Mouse (Mus musculus): Measurements from ENCODE around the gene Cacna1d. TPM values are rescaled to one million over a fixed set of nuclear protein-coding genes. Genes with fewer than 3 reads are reported as not detected.

The Cacna1d gene
- total and polyA plus RNA-seq, 2 experiments from 2014 or later, result 8.9 to 44.3 TPM

DNA sequence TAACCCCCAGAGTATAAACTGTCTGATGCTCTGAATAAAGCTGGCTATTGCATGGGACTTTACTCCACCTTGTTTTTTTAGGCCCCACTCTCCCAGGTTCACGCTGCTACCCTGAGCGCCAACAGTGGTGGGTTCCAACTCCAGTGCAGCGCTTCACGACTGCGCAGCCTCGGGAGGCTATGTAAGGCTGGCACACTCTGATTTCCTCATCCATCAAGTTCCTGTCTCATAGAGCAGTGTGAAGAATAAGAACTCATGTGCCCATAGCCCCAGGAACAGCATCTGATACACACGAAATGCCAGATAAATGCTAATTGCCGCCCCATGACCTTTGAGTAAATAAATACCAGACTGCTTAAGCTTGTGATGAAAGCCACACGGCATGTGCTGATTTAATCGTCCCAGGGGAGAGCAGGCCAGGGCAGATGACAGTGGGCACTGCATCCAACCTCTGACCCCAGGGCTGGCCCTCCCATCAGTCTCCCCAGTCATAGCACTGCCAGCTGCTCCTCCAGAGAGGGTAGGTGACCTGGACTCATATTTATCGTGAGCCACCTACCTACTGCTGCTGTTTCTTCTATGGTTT is 352.8 kb downstream of the Cacna1d start:
- DNase-seq (ENCODE audit: low spot score) (no peak), ATAC-seq (ENCODE audit: low FRiP score) (no peak)
- H3K9ac ChIP-seq (replicated peaks; ENCODE audit: low read length, poor library complexity, severe bottlenecking), result no peak overlapping the region
- H3K4me1 ChIP-seq (ENCODE audit: insufficient read depth, low read length), result no peaks in the 10 kb centered on the region
- H3K4me2 ChIP-seq (ENCODE audit: low read depth, low read length, poor library complexity, severe bottlenecking), result no peak overlapping the region
- no peaks in the 10 kb centered on the region for H3K27me3 ChIP-seq (ENCODE audit: insufficient read depth, low read length)
- H3K27ac ChIP-seq (ENCODE audit: low read depth, low read length), result no peak overlapping the region
- WGBS, result 66% methylated on average over 11 of the region's 11 CpGs
- no peak overlapping the region for H3K4me3 ChIP-seq (ENCODE audit: low read depth, low read length)
- no peaks in the 10 kb centered on the region for H3K9me3 ChIP-seq (ENCODE audit: low read length)
- TF ChIP-seq CTCF (IDR thresholded peaks at IDR 0.05), result no peak
- H3K36me3 ChIP-seq (ENCODE audit: insufficient read depth, low read length), result peaks cover 9% of the 10 kb centered on the region

DNA sequence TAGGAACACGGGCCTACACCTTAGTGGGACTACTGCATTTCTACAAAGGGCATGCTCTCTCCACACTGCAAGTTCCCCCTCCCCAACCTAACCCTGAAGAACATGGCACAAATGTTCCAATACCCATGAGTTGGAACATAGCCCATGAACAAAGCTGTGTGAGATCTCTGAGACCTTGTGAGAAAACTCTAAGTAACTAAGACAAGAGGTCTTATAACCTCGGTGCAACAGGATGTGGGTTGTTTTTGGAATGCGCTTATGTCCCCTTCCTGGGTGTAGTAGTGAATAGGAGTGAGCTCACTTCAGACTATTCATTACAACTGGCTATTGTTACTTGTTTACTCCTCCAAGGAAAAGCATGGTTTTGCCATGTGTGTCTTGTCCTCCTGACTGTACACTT is 353.3 kb downstream of the Cacna1d start:
- Histone ChIP-seq H3K4me3 (ENCODE audit: low read depth, low read length) (no peak overlapping the region), H3K9me3 (ENCODE audit: low read length) (no peaks in the 10 kb centered on the region), H3K4me2 (ENCODE audit: low read depth, low read length, poor library complexity, severe bottlenecking) (no peak overlapping the region), H3K27me3 (ENCODE audit: insufficient read depth, low read length) (no peaks in the 10 kb centered on the region), H3K9ac (replicated peaks; ENCODE audit: low read length, poor library complexity, severe bottlenecking) (no peak overlapping the region), H3K36me3 (ENCODE audit: insufficient read depth, low read length) (peaks cover 9% of the 10 kb centered on the region), H3K4me1 (ENCODE audit: insufficient read depth, low read length) (no peaks in the 10 kb centered on the region), H3K27ac (ENCODE audit: low read depth, low read length) (no peak overlapping the region)
- ATAC-seq (ENCODE audit: low FRiP score) (no peak), DNase-seq (ENCODE audit: low spot score) (no peak)
- no peak for TF ChIP-seq CTCF (IDR thresholded peaks at IDR 0.05)
- 90% methylated on average over 3 of the region's 3 CpGs for WGBS

DNA sequence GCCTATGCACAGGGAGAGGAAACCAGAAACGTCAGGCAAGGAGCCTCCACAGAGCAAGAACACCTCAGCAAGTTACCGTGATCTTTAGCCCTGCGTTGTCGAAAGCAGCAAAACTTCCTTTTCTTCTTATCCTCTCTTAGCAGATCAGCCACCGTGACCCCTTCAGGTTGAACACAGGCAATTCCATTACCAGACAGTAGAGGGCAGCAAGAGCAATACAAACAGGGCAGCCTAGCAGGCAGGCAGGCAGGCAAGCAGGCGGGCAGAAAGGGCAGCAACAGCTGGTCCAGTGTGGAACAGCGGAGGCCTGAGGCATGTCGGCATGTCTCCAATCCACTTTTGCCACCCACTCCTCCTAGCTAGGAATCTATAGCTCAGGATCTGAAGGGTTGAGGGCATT is 354.3 kb downstream of the Cacna1d start:
- H3K36me3 ChIP-seq (ENCODE audit: insufficient read depth, low read length), result peaks cover 9% of the 10 kb centered on the region
- ATAC-seq (ENCODE audit: low FRiP score) (peak; percentile 84; the same call in 1 of the 2 replicates), DNase-seq (ENCODE audit: low spot score) (peak; percentile 88)
- H3K4me1 ChIP-seq (ENCODE audit: insufficient read depth, low read length), result no peaks in the 10 kb centered on the region
- no peak overlapping the region for H3K9ac ChIP-seq (replicated peaks; ENCODE audit: low read length, poor library complexity, severe bottlenecking)
- H3K4me3 ChIP-seq (ENCODE audit: low read depth, low read length), result no peak overlapping the region
- H3K9me3 ChIP-seq (ENCODE audit: low read length), result no peaks in the 10 kb centered on the region
- no peak overlapping the region for H3K4me2 ChIP-seq (ENCODE audit: low read depth, low read length, poor library complexity, severe bottlenecking)
- no peaks in the 10 kb centered on the region for H3K27me3 ChIP-seq (ENCODE audit: insufficient read depth, low read length)
- no peak overlapping the region for H3K27ac ChIP-seq (ENCODE audit: low read depth, low read length)
- TF ChIP-seq CTCF (IDR thresholded peaks at IDR 0.05), result peak; percentile 99
- WGBS, result 7% methylated on average over 8 of the region's 8 CpGs

DNA sequence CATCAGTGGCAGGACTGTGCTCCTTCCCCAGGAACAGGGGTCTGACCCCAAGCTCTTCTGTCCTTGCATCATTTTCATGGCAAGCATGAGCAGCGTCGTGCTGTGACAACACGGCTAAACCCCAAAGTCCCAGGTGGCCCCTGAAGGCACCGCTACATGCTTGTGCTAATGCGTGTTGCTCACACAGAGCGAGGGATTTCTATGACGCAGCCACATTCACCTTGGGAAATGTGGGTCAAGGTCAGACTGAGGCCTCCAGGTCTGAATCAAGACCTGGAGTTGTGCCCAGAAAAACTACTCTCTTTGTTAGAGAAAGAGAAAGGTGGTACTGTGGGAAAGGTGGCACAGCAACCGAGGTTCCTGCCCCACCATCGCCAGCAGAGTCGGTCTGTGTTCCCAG is 355.9 kb downstream of the Cacna1d start:
- Histone ChIP-seq H3K27me3 (ENCODE audit: insufficient read depth, low read length) (no peaks in the 10 kb centered on the region), H3K9me3 (ENCODE audit: low read length) (no peaks in the 10 kb centered on the region), H3K4me2 (ENCODE audit: low read depth, low read length, poor library complexity, severe bottlenecking) (no peak overlapping the region), H3K36me3 (ENCODE audit: insufficient read depth, low read length) (peaks cover under 1% of the 10 kb centered on the region; the same call in 1 of the 2 replicates), H3K9ac (replicated peaks; ENCODE audit: low read length, poor library complexity, severe bottlenecking) (no peak overlapping the region), H3K27ac (ENCODE audit: low read depth, low read length) (no peak overlapping the region), H3K4me1 (ENCODE audit: insufficient read depth, low read length) (no peaks in the 10 kb centered on the region), H3K4me3 (ENCODE audit: low read depth, low read length) (no peak overlapping the region)
- DNase-seq (ENCODE audit: low spot score), result no peak
- WGBS, result 91% methylated on average over 10 of the region's 10 CpGs
- ATAC-seq (ENCODE audit: low FRiP score), result no peak
- TF ChIP-seq CTCF (IDR thresholded peaks at IDR 0.05), result no peak

DNA sequence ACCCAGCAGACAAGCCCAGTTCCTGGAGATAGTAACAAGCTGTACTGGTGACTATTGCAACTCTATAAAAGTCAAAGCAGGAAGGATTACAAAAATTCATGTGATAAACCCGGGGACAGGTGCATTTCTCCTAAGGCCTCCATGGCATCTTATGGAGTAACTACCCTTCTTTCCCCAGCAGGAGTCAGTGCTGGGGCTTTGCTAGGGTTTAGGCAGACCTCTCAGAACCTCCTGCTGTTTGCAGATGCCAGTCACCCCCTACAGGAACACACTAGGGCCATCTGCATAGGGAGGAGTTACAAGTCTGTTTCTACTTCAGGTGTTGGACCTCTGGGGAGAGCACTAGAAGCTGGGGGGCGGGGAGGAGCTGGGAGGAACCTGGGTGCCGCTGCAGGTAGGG is 357.6 kb downstream of the Cacna1d start:
- no peak overlapping the region for H3K27ac ChIP-seq (ENCODE audit: low read depth, low read length)
- no peaks in the 10 kb centered on the region for H3K27me3 ChIP-seq (ENCODE audit: insufficient read depth, low read length)
- H3K9me3 ChIP-seq (ENCODE audit: low read length), result no peaks in the 10 kb centered on the region
- DNase-seq (ENCODE audit: low spot score), result peak; percentile 49
- no peak for ATAC-seq (ENCODE audit: low FRiP score)
- H3K4me3 ChIP-seq (ENCODE audit: low read depth, low read length), result no peak overlapping the region
- peak; percentile 67 for TF ChIP-seq CTCF (IDR thresholded peaks at IDR 0.05)
- no peak overlapping the region for H3K9ac ChIP-seq (replicated peaks; ENCODE audit: low read length, poor library complexity, severe bottlenecking)
- no peak overlapping the region for H3K4me2 ChIP-seq (ENCODE audit: low read depth, low read length, poor library complexity, severe bottlenecking)
- no peaks in the 10 kb centered on the region for H3K4me1 ChIP-seq (ENCODE audit: insufficient read depth, low read length)
- 44% methylated on average over 3 of the region's 3 CpGs for WGBS
- peaks cover 9% of the 10 kb centered on the region for H3K36me3 ChIP-seq (ENCODE audit: insufficient read depth, low read length)

DNA sequence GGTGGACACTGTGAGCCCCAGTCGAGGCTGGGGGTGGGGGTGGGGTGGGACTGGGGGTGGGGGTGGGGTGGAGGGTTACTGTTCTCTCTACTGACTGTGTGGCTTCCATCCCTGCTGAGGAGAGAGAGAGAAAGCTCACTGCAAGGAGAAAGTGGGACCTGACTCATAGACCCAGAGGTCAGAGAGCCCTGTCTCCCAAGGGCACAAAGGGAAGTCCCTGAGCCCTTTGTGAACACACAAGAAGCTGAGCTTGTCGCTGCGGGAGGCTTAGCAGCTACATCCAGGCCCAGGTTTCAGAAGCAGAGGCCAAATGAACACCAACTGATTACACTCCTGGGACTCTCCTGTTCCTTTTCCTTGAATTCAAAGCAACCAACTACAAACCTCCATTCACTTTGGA is 360.0 kb downstream of the Cacna1d start:
- Histone ChIP-seq H3K36me3 (ENCODE audit: insufficient read depth, low read length) (peaks cover 9% of the 10 kb centered on the region), H3K27me3 (ENCODE audit: insufficient read depth, low read length) (no peaks in the 10 kb centered on the region), H3K9ac (replicated peaks; ENCODE audit: low read length, poor library complexity, severe bottlenecking) (no peak overlapping the region), H3K4me1 (ENCODE audit: insufficient read depth, low read length) (no peaks in the 10 kb centered on the region), H3K27ac (ENCODE audit: low read depth, low read length) (no peak overlapping the region), H3K9me3 (ENCODE audit: low read length) (no peaks in the 10 kb centered on the region), H3K4me2 (ENCODE audit: low read depth, low read length, poor library complexity, severe bottlenecking) (no peak overlapping the region), H3K4me3 (ENCODE audit: low read depth, low read length) (no peak overlapping the region)
- no peak for TF ChIP-seq CTCF (IDR thresholded peaks at IDR 0.05)
- WGBS, result 14% methylated on average over 3 of the region's 3 CpGs
- ATAC-seq (ENCODE audit: low FRiP score) (no peak), DNase-seq (ENCODE audit: low spot score) (no peak)

Measured in midbrain, postnatal 0 days (tissue).